Mouse (Mus musculus) heart, postnatal 4 days (tissue): Measurements from ENCODE around the gene Epha3. TPM values are rescaled to one million over a fixed set of nuclear protein-coding genes. Genes with fewer than 3 reads are reported as not detected.
A peak's percentile ranks its signal among the peaks of the same experiment; 100 is the strongest.

Experiments
- DNase-seq: peaks from one replicate; pipeline ENCODE4 v3.0.0; 2021
- total RNA-seq, 2 experiments: library from RNA; stranded (reverse); gene quantifications; 2 replicates each; pipeline ENCODE4 v1.2.3; 2021

The Epha3 gene
- total RNA-seq, 2 experiments from 2014 or later, result 3.1 to 3.2 TPM

- DNase-seq, result no peak
These were observed 210.5 kb downstream of the Epha3 start for GRCm38 (mm10) chr16:63653393-63653918.

DNA sequence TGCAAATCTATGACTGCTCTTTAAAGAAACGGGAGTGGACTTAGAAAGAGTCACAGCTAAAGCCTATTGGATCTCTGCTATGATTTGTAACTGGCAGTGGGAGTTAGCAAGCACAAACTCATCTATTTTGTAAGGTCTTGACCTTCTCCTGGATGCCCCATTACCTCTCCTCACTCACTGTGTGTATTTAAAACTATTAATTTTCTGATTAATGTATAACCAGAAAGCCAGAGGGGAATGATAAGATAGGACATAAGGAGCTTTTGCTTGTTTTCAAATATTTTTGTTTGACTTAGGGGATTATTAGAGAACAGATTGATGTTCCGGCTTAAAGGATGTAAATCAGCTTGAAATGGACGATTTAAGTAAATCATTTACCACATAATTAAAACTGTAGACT is 213.2 kb downstream of the Epha3 start:
- DNase-seq, result no peak

DNA sequence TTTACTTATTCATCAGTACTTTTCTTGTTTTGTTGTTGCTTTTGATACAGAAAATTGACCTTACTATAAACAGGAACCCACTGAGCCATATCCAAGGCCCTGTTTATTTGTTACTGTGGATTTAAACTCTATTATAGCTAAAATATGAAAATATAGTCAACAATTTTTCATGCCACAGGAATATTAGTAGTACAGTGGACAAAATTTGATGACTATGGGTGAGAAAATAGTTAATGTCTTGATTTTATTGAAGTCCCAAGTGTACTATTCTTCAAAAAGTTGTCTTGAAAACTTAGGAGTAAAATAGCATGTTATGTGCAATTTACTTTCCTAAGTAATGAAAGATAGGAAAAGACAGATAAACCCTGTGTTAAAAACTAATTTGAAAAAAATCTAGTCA is 217.4 kb downstream of the Epha3 start:
- DNase-seq, result no peak

DNA sequence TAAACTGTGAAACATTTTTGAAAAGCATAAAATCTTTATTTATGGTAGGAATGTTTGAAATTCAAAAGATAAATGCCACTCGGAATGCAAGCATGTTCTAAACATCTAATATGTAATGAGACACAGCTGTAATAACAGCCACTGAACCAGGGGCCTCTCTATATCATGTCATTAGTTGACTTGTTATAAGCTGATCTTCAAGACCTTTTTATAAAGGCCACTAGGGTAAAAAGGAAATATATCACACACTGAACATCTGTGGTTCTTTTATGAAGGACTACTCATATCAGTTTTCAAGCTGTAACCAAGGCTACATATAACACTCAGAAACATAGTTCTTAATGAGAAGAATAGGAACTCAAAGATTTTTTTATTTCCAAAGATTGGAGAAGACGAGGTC is 221.3 kb downstream of the Epha3 start:
- DNase-seq, result no peak

- DNase-seq, result no peak
These were observed 222.4 kb downstream of the Epha3 start for GRCm38 (mm10) chr16:63641603-63642002.

DNA sequence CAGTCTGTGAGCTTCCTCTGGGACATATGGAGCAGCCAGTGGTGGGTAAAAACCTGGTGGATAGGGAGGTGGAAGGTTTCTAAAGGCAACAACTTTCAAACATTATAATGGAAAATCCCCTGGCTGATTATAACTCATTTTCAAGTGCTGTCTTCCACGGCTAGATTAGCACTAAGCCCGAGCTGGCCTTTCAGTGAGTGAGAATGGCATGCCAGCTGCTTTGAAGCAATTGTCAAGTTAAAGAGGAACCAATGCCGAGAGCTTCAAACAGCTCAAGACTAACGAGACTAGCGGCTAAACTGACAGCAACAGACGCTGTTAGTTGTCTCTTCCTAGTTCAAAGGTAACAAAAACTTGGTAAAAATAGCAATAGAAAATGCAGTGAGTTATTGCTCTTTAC is 225.3 kb downstream of the Epha3 start:
- no peak for DNase-seq

- DNase-seq, result no peak
These were observed 230.2 kb downstream of the Epha3 start for GRCm38 (mm10) chr16:63633748-63634166.

- DNase-seq, result no peak
These were observed 238.7 kb downstream of the Epha3 start for GRCm38 (mm10) chr16:63625229-63625628.

- DNase-seq, result no peak
These were observed 242.1 kb downstream of the Epha3 start for GRCm38 (mm10) chr16:63621845-63622244.

GRCm38 (mm10) chr16:63615396-63615795 is 248.6 kb downstream of the Epha3 start:
- no peak for DNase-seq

DNA sequence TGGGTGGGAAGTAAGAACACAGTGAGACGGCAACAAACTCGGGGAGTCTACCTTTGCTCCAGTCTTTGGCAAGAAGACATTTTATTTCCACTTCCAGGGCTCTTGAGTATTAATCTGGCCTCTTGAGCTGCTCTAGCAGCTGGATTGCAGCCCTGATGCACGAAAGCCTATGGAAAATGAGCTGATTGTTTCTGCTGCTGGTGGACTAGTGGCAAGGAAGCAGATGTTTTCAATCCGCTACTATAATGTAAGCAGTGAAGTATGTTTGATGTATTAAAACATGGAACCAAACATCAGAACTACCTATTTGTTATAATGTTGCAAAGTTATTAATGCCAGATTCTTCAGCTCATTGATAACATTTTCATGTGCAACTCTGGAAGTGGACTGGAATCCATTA is 251.0 kb downstream of the Epha3 start:
- no peak for DNase-seq

DNA sequence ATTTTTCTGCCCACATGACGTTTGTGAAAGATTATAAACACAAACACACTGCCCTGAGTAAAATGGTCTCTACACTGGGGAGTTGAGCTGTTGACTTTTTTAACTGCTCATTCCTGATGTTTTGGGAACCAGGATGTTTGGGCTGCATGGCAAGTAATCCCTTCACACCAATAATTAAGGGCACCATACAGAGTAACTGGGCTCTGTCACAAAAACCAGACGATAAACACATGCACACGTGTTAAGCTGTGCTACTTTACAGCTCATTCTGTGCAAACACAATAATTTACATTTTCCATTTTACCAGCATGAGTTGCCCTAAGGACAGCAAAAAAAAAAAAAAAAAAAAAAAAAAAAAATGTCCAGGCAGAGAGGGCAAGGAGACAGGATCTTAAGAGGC is 263.7 kb downstream of the Epha3 start:
- DNase-seq, result no peak

- DNase-seq, result peak; percentile 6
These were observed 269.3 kb downstream of the Epha3 start for GRCm38 (mm10) chr16:63594656-63595055.

DNA sequence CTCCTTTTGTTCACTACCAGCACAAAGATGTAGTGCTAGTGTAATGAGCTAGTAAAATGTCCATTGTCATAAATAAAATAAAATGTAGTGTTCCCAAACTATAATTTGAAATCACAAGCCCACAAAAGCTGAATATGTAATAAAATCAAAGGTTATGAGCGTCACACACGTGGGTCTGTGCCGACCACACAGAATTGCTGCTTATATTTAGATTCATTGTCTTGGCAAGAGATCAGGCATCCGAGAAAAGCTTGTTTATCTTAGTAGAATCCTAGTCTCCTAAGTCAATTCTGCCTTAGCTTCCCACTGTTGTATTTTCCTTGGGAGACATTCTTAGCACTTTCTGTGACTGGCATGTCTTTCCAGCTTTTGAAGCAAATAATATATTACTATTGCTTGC is 294.2 kb downstream of the Epha3 start:
- no peak for DNase-seq

- DNase-seq, result no peak
These were observed 297.7 kb downstream of the Epha3 start for GRCm38 (mm10) chr16:63566106-63566836.

GRCm38 (mm10) chr16:63556410-63557146 is 307.4 kb downstream of the Epha3 start:
- DNase-seq, result no peak

DNA sequence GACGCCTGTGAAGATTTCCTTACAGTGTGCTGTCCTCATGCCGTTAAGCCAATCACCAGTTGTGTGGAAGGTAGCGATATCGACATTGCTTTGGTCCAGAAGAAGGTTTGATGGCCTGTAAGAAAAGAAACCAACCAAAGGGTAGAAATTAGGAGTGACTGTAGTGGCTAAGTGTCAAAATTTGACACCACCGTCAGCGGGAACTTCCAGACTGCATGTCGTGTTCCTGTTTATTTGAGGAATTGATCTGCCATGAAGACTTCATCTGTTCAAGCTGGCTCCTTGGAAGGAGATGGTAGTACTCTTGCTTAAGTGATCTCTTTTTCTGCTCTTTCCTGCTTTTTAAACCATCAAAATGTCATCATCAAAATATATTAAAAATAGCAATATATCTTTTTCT is 311.4 kb downstream of the Epha3 start:
- no peak for DNase-seq

DNA sequence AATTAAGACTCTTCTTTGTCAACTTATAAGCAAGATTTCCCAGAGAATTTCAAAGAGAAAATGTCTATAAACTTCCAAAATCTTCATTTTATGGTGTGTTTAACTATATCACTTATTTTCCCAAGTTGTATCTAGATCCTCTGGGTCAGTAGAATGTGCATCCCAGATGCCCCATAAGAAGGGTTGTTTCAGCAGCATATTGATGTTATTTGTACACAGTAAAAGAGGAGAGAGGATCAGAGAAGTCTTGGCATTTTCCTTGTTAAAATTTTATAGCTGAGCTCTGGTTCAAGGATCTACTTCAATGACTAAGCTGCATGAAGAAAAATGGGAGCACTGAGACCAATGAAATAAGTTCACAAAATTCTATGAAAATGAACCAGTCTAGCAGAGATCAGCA is 324.5 kb downstream of the Epha3 start:
- no peak for DNase-seq

DNA sequence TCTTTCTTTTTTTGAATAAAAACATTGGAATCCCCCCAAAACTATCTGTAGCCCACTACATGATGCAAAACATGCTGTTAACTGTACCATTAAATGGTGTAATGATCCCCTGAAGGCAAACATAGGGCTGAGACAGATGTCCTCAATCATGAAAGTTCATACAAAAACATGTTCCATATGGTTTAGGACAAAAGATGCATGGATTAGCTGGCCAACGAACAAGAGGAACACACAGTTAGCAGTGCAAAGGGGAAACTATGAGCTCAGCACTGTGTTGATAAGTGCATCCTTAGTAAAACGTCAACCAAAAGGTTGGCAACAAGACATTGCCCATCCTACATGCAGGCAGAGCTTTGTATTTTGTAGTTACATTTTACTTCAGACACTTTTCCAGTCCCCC is 335.2 kb downstream of the Epha3 start:
- DNase-seq, result no peak

- DNase-seq, result no peak
These were observed 346.3 kb downstream of the Epha3 start for GRCm38 (mm10) chr16:63517636-63518035.

DNA sequence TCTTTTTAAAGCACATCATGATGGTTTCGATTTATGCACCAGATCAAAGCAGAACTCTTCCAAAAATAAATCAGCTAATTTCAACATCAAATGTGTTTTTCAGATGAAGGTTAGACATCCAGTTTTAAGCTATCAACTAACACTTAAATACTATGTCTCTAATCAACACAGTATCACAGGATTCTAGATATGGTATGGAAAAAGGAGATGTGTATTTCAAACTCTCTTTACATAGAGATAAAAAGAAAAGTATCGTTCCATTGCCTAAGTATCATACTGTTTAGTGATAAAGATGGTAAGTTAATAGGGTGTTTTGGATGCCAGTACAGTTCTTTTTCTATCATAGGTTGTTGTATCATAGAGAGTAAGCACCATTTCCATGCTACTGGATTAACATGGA is 353.9 kb downstream of the Epha3 start:
- DNase-seq, result no peak

GRCm38 (mm10) chr16:63506437-63506836 is 357.5 kb downstream of the Epha3 start:
- no peak for DNase-seq

GRCm38 (mm10) chr16:63501456-63501855 is 362.5 kb downstream of the Epha3 start:
- DNase-seq, result no peak

GRCm38 (mm10) chr16:63500975-63501393 is 363.0 kb downstream of the Epha3 start:
- no peak for DNase-seq
